Mouse (Mus musculus) limb, embryonic 13.5 days (tissue): Measurements from ENCODE around the gene Tnc. TPM values are rescaled to one million over a fixed set of nuclear protein-coding genes. Genes with fewer than 3 reads are reported as not detected.

Source experiments
- ATAC-seq: fragments of 200-750 bp; cut with Nextera tagmentation; 2 replicates; pipeline ENCODE4 v1.8.0; 2017; ENCODE audit warnings: low read depth, moderate number of reproducible peaks, moderate TSS enrichment; ENCODE audit not compliant: low FRiP score
- H3K27ac ChIP-seq: fragments of 300-500 bp; sonication (generic); 2 replicates; pipeline ENCODE4 v1.5.1; 2015; ENCODE audit warnings: inconsistent platforms, mild to moderate bottlenecking, moderate library complexity
- H3K27me3 ChIP-seq: fragments of 300-500 bp; sonication (generic); 2 replicates; pipeline ENCODE4 v1.6.1; 2015; ENCODE audit warnings: mild to moderate bottlenecking, inconsistent platforms
- H3K36me3 ChIP-seq: fragments of 300-500 bp; sonication (generic); 2 replicates; pipeline ENCODE4 v1.6.1; 2015; ENCODE audit warnings: inconsistent platforms, mild to moderate bottlenecking, moderate library complexity
- H3K4me1 ChIP-seq: fragments of 300-500 bp; sonication (generic); 2 replicates; pipeline ENCODE4 v1.6.1; 2015; ENCODE audit warnings: inconsistent platforms
- H3K4me2 ChIP-seq: fragments of 300-500 bp; sonication (generic); replicated peaks from 2 replicates; pipeline ENCODE4 v1.6.1; 2015; ENCODE audit warnings: inconsistent platforms, mild to moderate bottlenecking, moderate library complexity
- H3K4me3 ChIP-seq: fragments of 300-500 bp; sonication (generic); 2 replicates; pipeline ENCODE4 v1.5.1; 2015; ENCODE audit warnings: moderate library complexity, mild to moderate bottlenecking, inconsistent platforms
- H3K9ac ChIP-seq: fragments of 300-500 bp; sonication (generic); 2 replicates; pipeline ENCODE4 v1.6.1; 2015; ENCODE audit warnings: mild to moderate bottlenecking, inconsistent platforms
- H3K9me3 ChIP-seq: fragments of 300-500 bp; sonication (generic); 2 replicates; pipeline ENCODE4 v1.6.1; 2016; ENCODE audit warnings: inconsistent platforms
- WGBS: fragments of 180-500 bp; shearing (Covaris S2); methylation state at CpG from one replicate; pipeline ENCODE4 v1.1.7; 2015; 5-methylcytosine and 5-hydroxymethylcytosine counted together
- polyA plus RNA-seq: library from polyadenylated mRNA; unstranded; fragments of >200 nt; fragmentation: Nextera tagmentation; extraction: Ambion mirVana; gene quantifications from 2 replicates; pipeline ENCODE4 v1.2.1, GENCODE M21; 2015

Tnc gene
- polyA plus RNA-seq, 1 experiment from 2014 or later, result 65.4 TPM

DNA sequence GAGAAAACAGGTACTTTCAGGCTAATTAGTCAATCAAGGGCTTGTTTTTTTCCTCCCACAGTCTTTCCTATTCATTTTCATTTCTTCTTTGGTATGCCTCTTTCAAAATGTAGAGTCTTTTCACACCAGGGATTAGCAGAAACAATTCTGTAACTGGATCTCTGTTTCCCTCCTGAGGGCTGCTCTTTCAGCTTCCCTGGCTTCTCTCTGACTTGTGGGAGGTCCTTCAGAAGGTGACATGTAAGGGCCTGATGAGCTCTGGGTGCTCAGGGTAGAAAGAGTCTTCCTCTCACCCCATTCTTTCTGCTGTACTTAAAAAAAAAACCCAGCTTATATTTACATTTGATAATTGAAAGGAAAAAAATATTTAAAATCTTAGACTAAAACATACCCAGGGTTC is 60.2 kb downstream of the Tnc start:
- Histone ChIP-seq H3K36me3 (no peaks in the 10 kb centered on the region; the same call in 1 of the 2 replicates), H3K4me3 (no peak overlapping the region), H3K4me1 (peaks cover 16% of the 10 kb centered on the region), H3K9me3 (no peaks in the 10 kb centered on the region), H3K4me2 (no peak overlapping the region), H3K27me3 (no peaks in the 10 kb centered on the region), H3K9ac (no peak overlapping the region), H3K27ac (no peak overlapping the region)
- no peak for ATAC-seq

DNA sequence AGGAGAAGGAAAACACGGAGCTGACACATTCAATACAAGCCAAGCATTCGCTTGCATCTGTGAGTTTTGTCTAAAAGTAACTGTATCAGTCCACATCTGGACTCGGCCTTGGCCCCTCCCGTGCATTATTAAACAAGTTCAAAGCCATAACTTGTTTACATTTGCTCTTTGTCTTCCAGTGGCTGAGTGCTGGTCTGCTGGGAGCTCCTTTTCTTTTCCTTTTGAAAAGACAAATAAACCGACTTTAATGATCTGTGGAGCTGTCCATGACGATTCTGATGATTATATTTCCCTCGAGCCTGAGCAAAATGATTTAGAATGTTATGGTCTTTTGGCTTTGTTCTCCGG is 63.7 kb downstream of the Tnc start:
- 0 out of 2 replicates have a peak, but pooled peaks cover 6% of the 10 kb centered on the region for H3K36me3 ChIP-seq
- 39% methylated on average over 8 of the region's 8 CpGs for WGBS
- H3K9ac ChIP-seq, result no peak overlapping the region
- no peak overlapping the region for H3K4me3 ChIP-seq
- no peaks in the 10 kb centered on the region for H3K27me3 ChIP-seq
- ATAC-seq, result no peak; the same call in 1 of the 2 replicates
- H3K4me2 ChIP-seq, result no peak overlapping the region
- no peaks in the 10 kb centered on the region for H3K9me3 ChIP-seq
- H3K4me1 ChIP-seq, result peaks cover 20% of the 10 kb centered on the region
- H3K27ac ChIP-seq, result no peak overlapping the region

DNA sequence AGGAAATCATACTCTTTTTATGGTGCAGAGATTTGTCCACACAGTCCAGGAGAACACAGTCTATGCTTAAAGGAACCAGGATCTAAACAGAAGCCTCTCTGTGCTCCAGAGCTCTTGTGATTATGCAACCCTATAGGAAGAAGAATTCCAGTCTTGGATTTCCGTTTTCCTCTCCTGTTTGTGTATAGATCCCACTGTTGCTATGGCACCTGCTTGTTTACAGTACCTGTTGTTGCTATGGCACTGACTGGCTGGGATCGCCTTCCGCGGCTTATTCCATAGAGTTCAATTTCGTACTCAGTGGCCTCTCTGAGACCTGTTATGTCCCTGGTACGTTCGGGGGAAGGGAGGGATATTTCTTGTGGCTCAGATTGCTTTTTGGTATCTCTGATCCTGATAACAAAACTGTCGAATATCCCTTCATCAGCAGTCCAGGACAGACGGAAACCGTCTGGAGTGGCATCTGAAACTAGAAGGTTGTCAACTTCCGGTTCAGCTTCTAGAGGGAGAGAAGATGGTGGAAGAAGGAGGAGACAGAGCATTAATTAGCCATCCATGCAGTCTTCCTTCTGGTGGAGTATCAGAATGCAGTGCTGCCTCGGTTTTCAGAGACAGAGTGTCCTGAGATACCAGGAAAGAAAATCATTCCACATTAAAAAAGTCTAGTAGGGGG is 64.3 kb downstream of the Tnc start:
- WGBS, result 76% methylated on average over 12 of the region's 12 CpGs
- Histone ChIP-seq H3K9ac (no peak overlapping the region), H3K36me3 (0 out of 2 replicates have a peak, but pooled peaks cover 6% of the 10 kb centered on the region), H3K27me3 (no peaks in the 10 kb centered on the region), H3K4me3 (no peak overlapping the region), H3K4me2 (no peak overlapping the region), H3K4me1 (peaks cover 20% of the 10 kb centered on the region), H3K9me3 (no peaks in the 10 kb centered on the region), H3K27ac (no peak overlapping the region)
- ATAC-seq, result no peak

DNA sequence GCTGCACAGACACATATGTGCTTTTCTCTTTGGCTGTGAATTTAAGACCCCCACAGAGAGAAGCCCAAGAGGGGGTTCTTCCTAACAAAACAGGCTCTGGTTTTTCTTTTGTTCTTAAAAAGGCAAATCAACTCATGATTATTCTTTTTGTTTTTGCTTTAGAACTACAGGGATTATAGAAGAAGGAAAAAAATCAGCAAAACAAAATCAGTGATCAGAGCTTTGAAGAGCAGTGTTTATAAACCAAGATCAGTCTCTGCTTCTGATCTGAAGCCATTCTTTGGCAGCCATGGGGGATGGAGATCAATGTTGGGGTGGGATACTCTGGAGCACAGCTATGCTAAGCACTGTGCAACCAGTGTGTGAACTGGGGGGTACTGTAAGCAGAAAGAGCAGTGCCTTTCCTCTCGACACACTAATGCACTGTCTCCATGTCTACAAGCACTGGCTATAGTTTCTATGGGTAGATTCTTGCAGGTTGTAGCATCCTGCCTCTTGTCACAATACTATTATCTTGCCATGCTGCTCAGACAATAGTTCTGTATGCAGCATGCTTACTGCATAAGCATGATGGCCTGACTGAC is 66.5 kb downstream of the Tnc start:
- peaks cover 20% of the 10 kb centered on the region for H3K4me1 ChIP-seq
- no peaks in the 10 kb centered on the region for H3K9me3 ChIP-seq
- H3K4me2 ChIP-seq, result no peak overlapping the region
- no peak overlapping the region for H3K9ac ChIP-seq
- no peak for ATAC-seq
- 83% methylated on average over 1 of the region's 1 CpGs for WGBS
- H3K36me3 ChIP-seq, result 0 out of 2 replicates have a peak, but pooled peaks cover 6% of the 10 kb centered on the region
- no peak overlapping the region for H3K4me3 ChIP-seq
- no peak overlapping the region for H3K27ac ChIP-seq
- no peaks in the 10 kb centered on the region for H3K27me3 ChIP-seq

DNA sequence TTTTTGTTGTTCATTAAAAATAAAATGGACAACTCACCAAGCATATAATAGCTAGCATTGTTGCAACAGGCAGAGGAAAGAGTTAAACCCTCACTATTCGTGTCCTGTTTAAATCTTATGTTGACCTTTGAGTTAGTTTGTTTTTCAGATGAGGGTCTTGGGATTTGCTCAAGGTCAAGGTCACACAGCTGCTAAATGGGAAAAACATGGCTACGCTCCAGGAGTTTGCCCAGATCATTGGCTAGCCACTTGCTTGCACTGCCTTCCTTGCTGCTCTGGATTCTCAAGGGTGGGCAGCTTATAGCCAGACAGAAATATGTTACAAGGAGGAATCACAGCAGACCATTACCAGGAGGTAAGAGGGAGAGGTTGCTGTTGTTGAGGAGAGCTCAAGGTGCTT is 67.2 kb downstream of the Tnc start:
- Histone ChIP-seq H3K36me3 (peaks cover 12% of the 10 kb centered on the region; the same call in 1 of the 2 replicates), H3K4me2 (no peak overlapping the region), H3K9me3 (no peaks in the 10 kb centered on the region), H3K27me3 (no peaks in the 10 kb centered on the region), H3K27ac (no peak overlapping the region), H3K4me1 (peaks cover 19% of the 10 kb centered on the region), H3K4me3 (no peak overlapping the region), H3K9ac (no peak overlapping the region)
- WGBS, result 35% methylated on average over 2 of the region's 2 CpGs
- ATAC-seq, result no peak

DNA sequence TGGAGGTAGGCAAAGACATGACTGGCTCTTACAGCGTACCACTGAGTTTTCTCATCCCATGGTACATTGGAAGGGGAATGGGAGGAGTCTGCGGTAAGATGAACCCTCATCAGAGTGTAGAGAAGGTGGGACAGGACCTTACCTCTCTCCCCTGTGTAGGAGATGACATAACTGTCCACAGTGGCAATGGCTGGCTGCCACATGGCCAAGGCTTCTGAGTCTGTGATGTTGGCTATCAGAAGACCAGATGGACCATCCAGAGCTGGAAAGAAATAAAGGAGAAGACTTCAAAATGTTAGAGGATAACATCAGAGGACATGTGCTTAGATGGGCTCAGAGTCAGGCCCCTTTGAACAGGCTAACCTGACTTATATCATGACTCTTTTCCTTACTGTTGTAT is 74.3 kb downstream of the Tnc start:
- Histone ChIP-seq H3K4me1 (no peaks in the 10 kb centered on the region), H3K27ac (no peak overlapping the region), H3K9ac (no peak overlapping the region), H3K36me3 (peaks cover 54% of the 10 kb centered on the region), H3K27me3 (no peaks in the 10 kb centered on the region), H3K4me3 (no peak overlapping the region), H3K4me2 (no peak overlapping the region), H3K9me3 (no peaks in the 10 kb centered on the region)
- no peak for ATAC-seq
- WGBS, result 93% methylated on average over 2 of the region's 2 CpGs

DNA sequence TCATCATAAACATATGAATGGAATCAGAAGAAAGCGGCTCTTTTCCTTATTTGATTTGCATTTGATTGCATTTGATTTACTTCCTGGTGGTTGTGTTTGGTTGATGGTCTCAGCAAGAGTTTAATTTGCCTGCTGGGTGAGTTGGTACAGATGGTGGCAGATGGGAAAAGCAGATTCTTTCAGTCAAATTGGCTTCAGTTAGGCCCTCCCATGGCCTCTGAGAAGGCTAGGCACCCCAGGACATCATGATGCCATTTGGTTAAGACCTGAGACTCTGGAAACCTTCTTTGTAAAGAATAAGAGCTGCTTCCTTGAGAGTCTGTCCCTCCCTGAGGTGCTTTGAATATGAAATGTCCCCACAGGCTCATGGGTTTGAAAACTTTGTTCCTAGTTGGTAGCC is 75.1 kb downstream of the Tnc start:
- Histone ChIP-seq H3K4me1 (no peaks in the 10 kb centered on the region), H3K36me3 (peaks cover 61% of the 10 kb centered on the region), H3K27ac (no peak overlapping the region), H3K4me2 (no peak overlapping the region), H3K4me3 (no peak overlapping the region), H3K27me3 (no peaks in the 10 kb centered on the region), H3K9ac (no peak overlapping the region), H3K9me3 (no peaks in the 10 kb centered on the region)
- 75% methylated on average over 1 of the region's 1 CpGs for WGBS
- no peak for ATAC-seq

DNA sequence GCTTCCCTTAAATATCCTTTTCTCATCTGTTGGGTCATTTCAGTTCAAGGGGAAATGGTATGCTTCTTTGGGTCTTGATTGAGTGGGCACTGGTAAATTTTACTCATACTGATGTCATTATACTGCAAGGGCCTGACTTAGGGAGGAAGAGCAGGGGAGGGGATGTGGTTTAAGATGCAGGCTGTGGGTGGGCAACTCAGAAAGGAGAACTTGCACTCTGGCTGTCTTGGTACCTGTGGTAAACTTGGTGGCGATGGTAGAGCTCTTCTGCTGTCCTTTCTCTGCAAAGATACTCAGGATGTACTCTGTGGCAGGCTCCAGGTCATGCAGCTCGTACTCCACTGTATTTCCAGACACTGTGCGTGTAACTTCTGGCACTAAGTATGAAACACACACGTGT is 75.9 kb downstream of the Tnc start:
- Histone ChIP-seq H3K4me1 (no peaks in the 10 kb centered on the region), H3K4me2 (no peak overlapping the region), H3K4me3 (no peak overlapping the region), H3K9ac (no peak overlapping the region), H3K27me3 (no peaks in the 10 kb centered on the region), H3K27ac (no peak overlapping the region), H3K36me3 (peaks cover 70% of the 10 kb centered on the region), H3K9me3 (no peaks in the 10 kb centered on the region)
- ATAC-seq, result no peak
- WGBS, result 74% methylated on average over 4 of the region's 4 CpGs

DNA sequence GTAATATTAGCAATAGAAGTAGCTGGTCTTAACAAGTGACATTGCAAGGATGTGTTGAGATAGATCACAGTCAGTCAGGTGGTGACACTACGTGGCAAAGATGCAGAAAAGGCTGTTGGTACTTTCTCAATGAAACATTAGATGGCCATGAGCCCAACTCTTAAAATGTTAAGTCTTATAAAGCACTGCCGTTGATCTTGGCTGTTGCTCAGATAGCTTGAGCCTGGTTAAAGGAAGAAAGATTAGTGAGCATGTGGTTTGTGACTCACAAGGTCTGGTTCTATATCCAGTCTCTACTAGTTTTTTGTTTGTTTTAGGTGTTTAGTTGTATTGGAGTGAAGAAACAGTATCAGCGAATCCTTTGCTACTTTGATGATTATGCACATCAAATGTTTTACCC is 76.9 kb downstream of the Tnc start:
- no peaks in the 10 kb centered on the region for H3K9me3 ChIP-seq
- H3K4me3 ChIP-seq, result no peak overlapping the region
- 83% methylated on average over 3 of the region's 3 CpGs for WGBS
- H3K36me3 ChIP-seq, result peaks cover 77% of the 10 kb centered on the region
- no peak overlapping the region for H3K27ac ChIP-seq
- H3K4me2 ChIP-seq, result no peak overlapping the region
- H3K4me1 ChIP-seq, result no peaks in the 10 kb centered on the region
- no peaks in the 10 kb centered on the region for H3K27me3 ChIP-seq
- ATAC-seq, result no peak
- no peak overlapping the region for H3K9ac ChIP-seq

DNA sequence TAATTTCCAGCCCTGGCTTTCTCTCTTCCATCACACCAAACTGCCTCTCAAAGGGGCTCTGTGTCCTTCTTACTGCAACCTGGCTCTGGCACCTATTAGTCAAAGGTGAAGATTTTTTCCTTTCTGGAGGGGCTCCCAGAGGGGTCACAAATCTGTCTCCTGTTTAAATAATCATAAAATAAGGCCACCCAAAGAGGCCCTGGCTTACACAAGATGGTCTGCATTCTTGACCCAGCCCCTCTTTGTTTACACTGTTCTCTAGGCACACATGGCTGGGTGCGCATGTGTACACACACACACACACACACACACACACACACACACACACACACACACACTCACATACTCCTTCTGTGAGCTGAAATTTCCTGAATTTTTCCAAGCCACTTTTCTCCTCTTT is 83.4 kb downstream of the Tnc start:
- Histone ChIP-seq H3K9ac (no peak overlapping the region), H3K27me3 (no peaks in the 10 kb centered on the region), H3K36me3 (peaks cover 70% of the 10 kb centered on the region), H3K27ac (no peak overlapping the region; the same call in 1 of the 2 replicates), H3K4me3 (no peak overlapping the region), H3K4me1 (peaks cover 10% of the 10 kb centered on the region; the same call in 1 of the 2 replicates), H3K4me2 (no peak overlapping the region), H3K9me3 (no peaks in the 10 kb centered on the region)
- 36% methylated on average over 1 of the region's 1 CpGs for WGBS
- peak; percentile 78 for ATAC-seq

DNA sequence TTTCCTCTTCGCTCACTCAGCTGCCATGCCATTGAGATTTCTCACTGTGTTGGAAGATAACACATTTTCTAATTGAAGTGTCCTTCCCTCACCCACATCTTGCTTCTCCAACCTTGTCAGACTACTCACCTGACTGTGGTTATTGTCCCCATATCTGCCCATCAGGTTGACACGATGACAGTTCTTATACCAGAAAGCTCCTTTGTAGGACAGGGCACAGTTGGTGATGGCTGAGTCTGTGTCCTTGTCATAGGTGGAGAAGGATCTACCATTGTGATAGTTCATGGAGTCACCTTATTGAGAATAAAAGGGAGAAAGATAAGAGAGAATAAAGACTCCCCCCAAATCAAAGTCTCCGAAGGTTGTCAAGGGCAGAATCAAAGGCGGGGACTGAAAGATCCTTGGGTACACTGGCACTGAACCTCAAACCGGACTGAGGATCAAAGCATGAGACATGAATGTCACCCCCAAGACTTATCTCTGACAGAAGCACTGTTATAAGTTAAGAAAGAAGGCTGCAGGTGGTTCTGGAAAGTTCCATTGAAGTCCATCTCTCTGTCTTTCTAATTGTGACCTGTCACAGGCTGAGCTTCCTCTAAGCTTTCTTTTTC is 84.9 kb downstream of the Tnc start:
- WGBS, result 90% methylated on average over 5 of the region's 5 CpGs
- Histone ChIP-seq H3K27me3 (no peaks in the 10 kb centered on the region), H3K4me2 (no peak overlapping the region), H3K36me3 (peaks cover 56% of the 10 kb centered on the region), H3K9me3 (no peaks in the 10 kb centered on the region), H3K9ac (no peak overlapping the region), H3K4me1 (peaks cover 10% of the 10 kb centered on the region; the same call in 1 of the 2 replicates), H3K27ac (no peak overlapping the region), H3K4me3 (no peak overlapping the region)
- no peak for ATAC-seq

DNA sequence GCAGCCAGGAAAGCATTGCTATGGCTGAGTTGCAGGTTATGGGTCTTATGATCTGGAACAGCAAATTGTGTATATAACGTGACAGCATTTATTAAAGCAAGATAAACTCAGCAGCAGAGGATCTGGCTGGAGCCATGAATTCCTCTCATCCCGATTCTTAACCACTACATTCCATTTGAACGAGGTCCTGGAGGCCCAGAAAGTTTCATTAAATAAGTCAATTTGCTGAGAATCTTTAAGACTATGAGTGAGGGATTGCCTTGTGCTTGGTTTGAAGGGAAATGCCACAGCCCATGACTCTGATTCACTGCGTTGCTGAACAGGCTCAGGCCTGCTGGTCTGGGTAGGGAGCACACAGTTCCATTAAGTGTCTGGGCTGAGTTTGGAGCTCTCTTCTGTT is 88.2 kb downstream of the Tnc start:
- no peak overlapping the region for H3K27ac ChIP-seq
- no peaks in the 10 kb centered on the region for H3K9me3 ChIP-seq
- no peak overlapping the region for H3K9ac ChIP-seq
- WGBS, result 77% methylated on average over 4 of the region's 4 CpGs
- peaks cover 5% of the 10 kb centered on the region; the same call in 1 of the 2 replicates for H3K4me1 ChIP-seq
- H3K27me3 ChIP-seq, result no peaks in the 10 kb centered on the region
- no peak overlapping the region for H3K4me2 ChIP-seq
- no peak overlapping the region for H3K4me3 ChIP-seq
- no peak for ATAC-seq
- H3K36me3 ChIP-seq, result peaks cover 28% of the 10 kb centered on the region
